Mouse (Mus musculus) bone marrow macrophage, adult 2 months (primary cell): ENCODE results near the gene Tufm.

Experiments used
- CTCF ChIP-seq: IDR thresholded peaks from 2 replicates; pipeline ENCODE4 v1.5.1; 2012; ENCODE audit warnings: low read depth, mild to moderate bottlenecking, low read length, moderate library complexity
- POLR2A ChIP-seq: IDR thresholded peaks from 2 replicates; pipeline ENCODE4 v1.6.1; 2012; ENCODE audit warnings: mild to moderate bottlenecking, low read depth, low read length, borderline replicate concordance

- TF ChIP-seq POLR2A (no peak), CTCF (no peak)
These were observed 13.6 kb upstream of the Tufm start for GRCm38 (mm10) chr7:126473470-126474086.
